ENCODE assay signal across 16 mouse cellular contexts in the genomic region with DNA sequence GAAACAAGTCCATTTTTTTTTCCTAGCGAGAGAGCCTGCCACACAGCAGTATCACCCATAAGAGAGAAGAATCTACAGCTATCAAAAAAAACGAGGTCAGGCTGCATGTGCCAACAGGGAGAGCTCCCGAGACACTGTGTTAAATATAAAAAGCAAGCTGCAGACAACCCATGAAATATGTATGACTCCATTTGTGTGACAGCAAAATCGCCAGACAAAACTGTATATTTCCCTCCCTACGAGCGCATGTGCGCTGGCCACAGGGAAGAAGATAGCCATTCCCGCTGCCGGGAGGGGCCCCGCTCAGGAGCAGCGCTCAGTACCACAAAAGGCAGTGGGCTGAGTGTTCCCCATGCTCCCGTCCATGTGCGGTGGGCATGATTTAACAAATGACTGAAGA.
DNase-seq lines count a peak whose midpoint lies in the region; ATAC-seq and TF ChIP-seq lines count a peak whose summit lies in the region.
"Had no signal": no experiment of that assay in that cellular context is flagged by ENCODE, and none has a peak within 500 bp of the region (broad histone marks: within the 10 kb centered on the region; RNA-seq: fewer than 3 reads in every experiment).

No protein-coding gene starts in this region.

- H3K27ac ChIP-seq in hindbrain, embryonic 13.5 days, result 0 out of 2 replicates have a peak overlapping the region, but pooled peaks have one; percentile 35
- H3K27ac ChIP-seq in hindbrain, embryonic 11.5 days (ENCODE audit: low read depth, low read length), result no peak overlapping the region
- 0 out of 2 replicates have a peak overlapping the region, but pooled peaks have one; percentile 17 for H3K27ac ChIP-seq in hindbrain, embryonic 14.5 days
- no peak overlapping the region for H3K27ac ChIP-seq in neural tube, embryonic 14.5 days (ENCODE audit: low read depth, low read length)
- H3K27ac ChIP-seq in kidney, embryonic 14.5 days (ENCODE audit: low read depth, low read length), result no peak overlapping the region
- H3K27ac ChIP-seq: embryonic facial prominence, embryonic 12.5 days; intestine, embryonic 15.5 days; liver, embryonic 13.5 days had no signal

- no peaks in the 10 kb centered on the region for H3K9me3 ChIP-seq in hindbrain, embryonic 13.5 days
- no peaks in the 10 kb centered on the region for H3K9me3 ChIP-seq in hindbrain, embryonic 11.5 days (ENCODE audit: control insufficient read depth, low read length)
- no peaks in the 10 kb centered on the region for H3K9me3 ChIP-seq in hindbrain, embryonic 14.5 days (ENCODE audit: control insufficient read depth, low read length)
- no peaks in the 10 kb centered on the region for H3K9me3 ChIP-seq in neural tube, embryonic 14.5 days (ENCODE audit: control insufficient read depth, low read length)
- 0 out of 2 replicates have a peak, but pooled peaks cover 3% of the 10 kb centered on the region for H3K9me3 ChIP-seq in kidney, embryonic 14.5 days (ENCODE audit: control insufficient read depth, low read length)
- H3K9me3 ChIP-seq: embryonic facial prominence, embryonic 12.5 days; intestine, embryonic 15.5 days; liver, embryonic 13.5 days had no signal

- TF ChIP-seq POLR2A in brain, embryonic 14.5 days (IDR thresholded peaks at IDR 0.05; ENCODE audit: borderline replicate concordance, extremely low read depth, insufficient read depth, insufficient read length, poor library complexity, severe bottlenecking), result no peak

- ATAC-seq in hindbrain, embryonic 13.5 days (ENCODE audit: low FRiP score), result peak; percentile 36; the same call in 1 of the 2 replicates
- no peak for ATAC-seq in hindbrain, embryonic 11.5 days (ENCODE audit: low FRiP score)
- no peak; the same call in 1 of the 2 replicates for ATAC-seq in hindbrain, embryonic 14.5 days (ENCODE audit: low FRiP score)
- no peak for ATAC-seq in neural tube, embryonic 14.5 days (ENCODE audit: low read depth)
- ATAC-seq in kidney, embryonic 14.5 days (ENCODE audit: low FRiP score, low TSS enrichment), result no peak
- ATAC-seq: intestine, embryonic 15.5 days; lung, postnatal 0 days had no signal

- no peak for TF ChIP-seq CTCF in brain, embryonic 14.5 days (IDR thresholded peaks at IDR 0.05; ENCODE audit: borderline replicate concordance, extremely low read depth, insufficient read depth, insufficient read length)

- no peaks in the 10 kb centered on the region for H3K36me3 ChIP-seq in hindbrain, embryonic 13.5 days
- H3K36me3 ChIP-seq in hindbrain, embryonic 11.5 days (ENCODE audit: control insufficient read depth, insufficient read depth, low read length), result no peaks in the 10 kb centered on the region
- no peaks in the 10 kb centered on the region for H3K36me3 ChIP-seq in hindbrain, embryonic 14.5 days (replicated peaks; ENCODE audit: control insufficient read depth, insufficient read depth)
- no peaks in the 10 kb centered on the region for H3K36me3 ChIP-seq in neural tube, embryonic 14.5 days (ENCODE audit: control insufficient read depth, insufficient read depth, low read length)
- H3K36me3 ChIP-seq in kidney, embryonic 14.5 days (ENCODE audit: control insufficient read depth, insufficient read depth, low read length), result no peaks in the 10 kb centered on the region
- H3K36me3 ChIP-seq: embryonic facial prominence, embryonic 12.5 days; intestine, embryonic 15.5 days; liver, embryonic 13.5 days had no signal

- H3K4me3 ChIP-seq in hindbrain, embryonic 13.5 days, result no peak overlapping the region
- H3K4me3 ChIP-seq in hindbrain, embryonic 11.5 days (ENCODE audit: low read depth, low read length), result no peak overlapping the region
- H3K4me3 ChIP-seq in hindbrain, embryonic 14.5 days (replicated peaks; ENCODE audit: low read length), result no peak overlapping the region
- no peak overlapping the region for H3K4me3 ChIP-seq in neural tube, embryonic 14.5 days (ENCODE audit: low read depth, low read length)
- no peak overlapping the region for H3K4me3 ChIP-seq in kidney, embryonic 14.5 days (ENCODE audit: low read length)
- H3K4me3 ChIP-seq: embryonic facial prominence, embryonic 12.5 days; intestine, embryonic 15.5 days; liver, embryonic 13.5 days had no signal

- DNase-seq in hindbrain, embryonic 11.5 days (ENCODE audit: low spot score), result no peak
- DNase-seq in brain, embryonic 14.5 days (ENCODE audit: low read depth), result peak; percentile 74
- peak; percentile 35 for DNase-seq in hindbrain, embryonic 14.5 days (ENCODE audit: low spot score)
- DNase-seq in urinary bladder, postnatal 25 days (ENCODE audit: low spot score), result no peak
- DNase-seq: B cell, adult 2 months; cerebellum, adult 2 months; gastrocnemius, postnatal 14 days; kidney, postnatal 36 days; liver, embryonic 13.5 days; thymus, postnatal 36 days had no signal

- no peak overlapping the region for H3K4me2 ChIP-seq in hindbrain, embryonic 13.5 days
- H3K4me2 ChIP-seq in hindbrain, embryonic 11.5 days (replicated peaks; ENCODE audit: low read depth, low read length), result no peak overlapping the region
- H3K4me2 ChIP-seq in hindbrain, embryonic 14.5 days (replicated peaks), result 0 out of 2 replicates have a peak overlapping the region, but pooled peaks have one; percentile 0
- 0 out of 2 replicates have a peak overlapping the region, but pooled peaks have one; percentile 16 for H3K4me2 ChIP-seq in neural tube, embryonic 14.5 days (ENCODE audit: low read depth, low read length)
- H3K4me2 ChIP-seq in kidney, embryonic 14.5 days (replicated peaks; ENCODE audit: low read depth, low read length), result no peak overlapping the region
- H3K4me2 ChIP-seq: embryonic facial prominence, embryonic 12.5 days; intestine, embryonic 15.5 days; liver, embryonic 13.5 days had no signal

- 0 out of 2 replicates have a peak, but pooled peaks cover 2% of the 10 kb centered on the region for H3K27me3 ChIP-seq in hindbrain, embryonic 13.5 days
- H3K27me3 ChIP-seq in hindbrain, embryonic 11.5 days (ENCODE audit: control insufficient read depth, insufficient read depth, low read length), result peaks cover 2% of the 10 kb centered on the region; the same call in 1 of the 2 replicates
- H3K27me3 ChIP-seq in hindbrain, embryonic 14.5 days (ENCODE audit: control insufficient read depth, insufficient read depth, low read length), result no peaks in the 10 kb centered on the region
- no peaks in the 10 kb centered on the region for H3K27me3 ChIP-seq in neural tube, embryonic 14.5 days (ENCODE audit: control insufficient read depth, insufficient read depth, low read length)
- no peaks in the 10 kb centered on the region for H3K27me3 ChIP-seq in kidney, embryonic 14.5 days (ENCODE audit: control insufficient read depth, insufficient read depth, low read length)
- H3K27me3 ChIP-seq: embryonic facial prominence, embryonic 12.5 days; intestine, embryonic 15.5 days; liver, embryonic 13.5 days had no signal

- H3K4me1 ChIP-seq in hindbrain, embryonic 13.5 days (replicated peaks), result peaks cover 22% of the 10 kb centered on the region
- H3K4me1 ChIP-seq in hindbrain, embryonic 11.5 days (replicated peaks; ENCODE audit: control insufficient read depth, insufficient read depth, low read length), result no peaks in the 10 kb centered on the region
- peaks cover 12% of the 10 kb centered on the region; the same call in 1 of the 2 replicates for H3K4me1 ChIP-seq in hindbrain, embryonic 14.5 days (replicated peaks; ENCODE audit: control insufficient read depth, insufficient read depth, low read length)
- peaks cover 9% of the 10 kb centered on the region; the same call in 1 of the 2 replicates for H3K4me1 ChIP-seq in neural tube, embryonic 14.5 days (ENCODE audit: control insufficient read depth, insufficient read depth, low read length)
- H3K4me1 ChIP-seq in kidney, embryonic 14.5 days (ENCODE audit: control insufficient read depth, insufficient read depth, low read length), result no peaks in the 10 kb centered on the region
- H3K4me1 ChIP-seq: intestine, embryonic 15.5 days; liver, embryonic 13.5 days had no signal

- 53% methylated on average over 13 of the region's 13 CpGs for WGBS in hindbrain, embryonic 13.5 days
- WGBS in hindbrain, embryonic 11.5 days, result 76% methylated on average over 13 of the region's 13 CpGs
- 42% methylated on average over 13 of the region's 13 CpGs for WGBS in hindbrain, embryonic 14.5 days
- WGBS in neural tube, embryonic 14.5 days, result 34% methylated on average over 13 of the region's 13 CpGs
- WGBS in kidney, embryonic 14.5 days, result 69% methylated on average over 13 of the region's 13 CpGs

- no peak overlapping the region for H3K9ac ChIP-seq in hindbrain, embryonic 13.5 days
- H3K9ac ChIP-seq in hindbrain, embryonic 11.5 days (ENCODE audit: low read depth, low read length), result no peak overlapping the region
- H3K9ac ChIP-seq in hindbrain, embryonic 14.5 days, result 0 out of 2 replicates have a peak overlapping the region, but pooled peaks have one; percentile 2
- no peak overlapping the region for H3K9ac ChIP-seq in neural tube, embryonic 14.5 days (replicated peaks; ENCODE audit: low read depth, low read length)
- H3K9ac ChIP-seq in kidney, embryonic 14.5 days (ENCODE audit: low read depth, low read length), result no peak overlapping the region
- H3K9ac ChIP-seq: embryonic facial prominence, embryonic 12.5 days; intestine, embryonic 15.5 days; liver, embryonic 13.5 days had no signal

Comparison
In these comparisons a context has a peak if more than half of its experiments do, and no peak if none do; other contexts are left out.
1. H3K27ac ChIP-seq: peak in hindbrain, embryonic 13.5 days (single experiment) and hindbrain, embryonic 14.5 days (single experiment); none in hindbrain, embryonic 11.5 days (single experiment), neural tube, embryonic 14.5 days (single experiment) and kidney, embryonic 14.5 days (single experiment).
2. H3K4me2 ChIP-seq: peak in hindbrain, embryonic 14.5 days (single experiment) and neural tube, embryonic 14.5 days (single experiment); none in hindbrain, embryonic 13.5 days (single experiment), hindbrain, embryonic 11.5 days (single experiment) and kidney, embryonic 14.5 days (single experiment).
3. DNase-seq: peak in brain, embryonic 14.5 days (single experiment) and hindbrain, embryonic 14.5 days (single experiment); none in hindbrain, embryonic 11.5 days (single experiment) and urinary bladder, postnatal 25 days (single experiment).